Mouse (Mus musculus) Patski (cell line): ENCODE measurements around the gene Clic4. TPM values are rescaled to one million over a fixed set of nuclear protein-coding genes. Genes with fewer than 3 reads are reported as not detected.

Source experiments
- ATAC-seq: fragments of 100-300 bp; one replicate; pipeline ENCODE4 v1.8.0; 2021
- CTCF ChIA-PET: fragments of 350-600 bp; sonication (Branson Sonifier 250); formaldehyde crosslinking; loops from one replicate; lab custom pipeline; 2022; ENCODE audit warnings: inconsistent platforms; lab: Charles Lee
- POLR2A ChIA-PET: fragments of 350-600 bp; sonication (Branson Sonifier 250); formaldehyde crosslinking; loops from one replicate; lab custom pipeline; 2022; ENCODE audit warnings: antibody characterized with exemption, inconsistent platforms; lab: Charles Lee
- DNase-seq: peaks from one replicate; pipeline ENCODE4 v3.0.0-alpha.2; 2011; ENCODE audit warnings: low read depth, low spot score
- H3K27me3 ChIP-seq: fragments of 371-371 bp; one replicate; pipeline ENCODE4 v1.5.1; 2021
- CTCF ChIP-seq: fragments of 100-300 bp; IDR thresholded peaks from one replicate; pipeline ENCODE4 v1.5.1; 2021
- in situ Hi-C: fragments of 300-500 bp; cut with MboI; formaldehyde crosslinking; loops from 3 replicates; pipeline ENCODE4 v1.11.1; 2018; ENCODE audit warnings: low pct_unique_long_range_greater_than_20kb, mixed read lengths
- polyA plus RNA-seq: library from polyadenylated mRNA; unstranded; gene quantifications from one replicate; pipeline ENCODE4 v1.2.3, GENCODE M21; 2021

Clic4 gene
- polyA plus RNA-seq, 1 experiment from 2014 or later, result 196 TPM

GRCm38 (mm10) chr4:135229871-135230270 lies 42.7 kb downstream of the Clic4 start:
- POLR2A ChIA-PET, result no interaction called here
- no peak for TF ChIP-seq CTCF
- ATAC-seq (no peak), DNase-seq (no peak)
- CTCF ChIA-PET, result interaction anchor here (1.2 to 2.0 kb wide), 2 partner anchors 11 to 25 kb away, joined by 3 to 4 read pairs; no protein-coding TSS in a partner anchor
- in situ Hi-C loops, result no loop called here
- H3K27me3 ChIP-seq, result no peaks in the 10 kb centered on the region

DNA sequence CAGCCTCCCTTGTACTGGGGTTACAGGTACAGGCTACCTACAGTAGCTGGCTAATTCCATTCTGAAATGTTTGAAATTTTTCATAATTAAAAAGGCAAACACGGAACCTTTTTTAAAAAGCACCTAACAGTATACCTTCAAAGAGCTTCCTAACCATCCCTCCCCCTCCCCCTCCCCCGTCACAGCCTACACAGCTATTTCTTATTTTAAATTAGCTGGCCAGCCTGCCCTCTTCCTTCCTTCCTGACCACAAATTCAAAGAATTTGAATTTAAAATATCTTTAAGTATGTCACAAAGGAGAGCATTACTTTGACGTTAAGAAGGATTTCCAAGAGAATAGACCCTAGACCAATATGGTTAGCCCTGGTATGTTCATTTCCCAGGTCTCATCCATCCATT lies 44.5 kb downstream of the Clic4 start:
- in situ Hi-C loops, result no loop called here
- ATAC-seq (no peak), DNase-seq (no peak)
- TF ChIP-seq CTCF, result no peak
- ChIA-PET POLR2A (interaction anchor here (1.0 kb wide), 1 partner anchor 37 kb away, joined by 4 read pairs; no protein-coding TSS in a partner anchor), CTCF (interaction anchor here (1.2 to 1.5 kb wide), 2 partner anchors 19 to 36 kb away, joined by 4 read pairs; no protein-coding TSS in a partner anchor)
- no peaks in the 10 kb centered on the region for H3K27me3 ChIP-seq

DNA sequence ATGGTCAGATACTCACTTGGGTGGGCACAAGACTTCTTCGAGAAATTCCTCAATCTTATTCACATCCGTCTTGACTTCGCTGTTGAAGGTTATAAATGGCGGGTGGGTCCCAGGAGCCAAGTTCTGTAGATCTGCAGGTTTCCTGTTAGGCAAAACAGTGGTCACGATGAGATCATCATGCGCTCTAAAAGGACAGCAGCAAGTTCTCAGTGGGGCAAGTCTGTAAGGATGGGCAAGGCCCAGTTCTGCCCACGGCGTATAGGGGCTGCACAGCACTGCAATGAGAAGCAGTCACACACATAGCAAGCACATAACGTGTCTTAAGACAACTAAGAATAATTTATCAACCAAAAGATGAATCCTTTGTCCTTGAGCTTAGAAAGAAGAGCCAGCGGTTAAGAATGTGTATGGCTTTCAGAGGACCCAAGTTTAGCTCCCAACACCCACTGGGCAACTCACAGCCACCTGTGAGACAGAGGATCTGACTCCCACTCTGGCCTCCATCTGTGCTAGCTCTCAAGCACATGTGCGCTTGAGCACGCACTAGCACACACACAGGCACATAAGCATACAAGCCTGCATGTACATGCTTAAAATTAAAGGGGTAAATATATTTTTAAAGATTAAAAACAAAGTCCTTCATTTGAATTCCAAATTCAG lies 46.5 kb downstream of the Clic4 start:
- no peak for ATAC-seq
- DNase-seq, result no peak
- CTCF ChIA-PET, result interaction anchor here (0.8 to 1.2 kb wide), 2 partner anchors 10 to 83 kb away, joined by 3 read pairs; no protein-coding TSS in a partner anchor
- no peak for TF ChIP-seq CTCF
- POLR2A ChIA-PET, result no interaction called here
- in situ Hi-C loops, result no loop called here
- H3K27me3 ChIP-seq, result no peaks in the 10 kb centered on the region

DNA sequence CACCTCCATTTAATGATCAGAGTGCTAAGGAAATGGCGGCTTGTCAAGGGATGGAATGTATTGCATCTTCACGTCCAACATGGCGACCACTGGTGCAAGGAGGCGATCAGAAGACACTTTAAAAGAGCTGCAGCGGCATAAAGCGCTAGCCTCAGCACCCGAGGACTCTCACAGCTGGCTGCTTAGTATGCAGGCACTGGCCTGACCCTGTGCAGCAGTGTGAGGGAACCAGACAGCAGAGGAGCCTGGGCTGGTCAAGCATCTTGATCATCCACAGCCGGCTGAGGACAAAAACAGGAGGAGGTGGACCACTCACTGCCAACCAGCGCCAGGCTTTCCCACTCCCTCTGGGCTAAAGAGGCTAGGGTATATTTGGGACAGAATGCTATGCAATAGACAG lies 48.8 kb downstream of the Clic4 start:
- no peaks in the 10 kb centered on the region for H3K27me3 ChIP-seq
- in situ Hi-C loops, result loop anchor here (5.0 kb wide), 2 partner anchors 38 to 93 kb away; no protein-coding TSS in a partner anchor
- ChIA-PET CTCF (interaction anchor here (1.3 kb wide), 1 partner anchor 17 kb away, joined by 3 read pairs; no protein-coding TSS in a partner anchor), POLR2A (no interaction called here)
- ATAC-seq (no peak), DNase-seq (no peak)
- TF ChIP-seq CTCF, result no peak

GRCm38 (mm10) chr4:135221632-135222407 lies 50.8 kb downstream of the Clic4 start:
- in situ Hi-C loops, result loop anchor here (5.0 kb wide), 2 partner anchors 40 to 95 kb away; no protein-coding TSS in a partner anchor
- POLR2A ChIA-PET, result interaction anchor here (1.2 kb wide), 1 partner anchor 9 kb away, joined by 3 read pairs; no protein-coding TSS in a partner anchor

DNA sequence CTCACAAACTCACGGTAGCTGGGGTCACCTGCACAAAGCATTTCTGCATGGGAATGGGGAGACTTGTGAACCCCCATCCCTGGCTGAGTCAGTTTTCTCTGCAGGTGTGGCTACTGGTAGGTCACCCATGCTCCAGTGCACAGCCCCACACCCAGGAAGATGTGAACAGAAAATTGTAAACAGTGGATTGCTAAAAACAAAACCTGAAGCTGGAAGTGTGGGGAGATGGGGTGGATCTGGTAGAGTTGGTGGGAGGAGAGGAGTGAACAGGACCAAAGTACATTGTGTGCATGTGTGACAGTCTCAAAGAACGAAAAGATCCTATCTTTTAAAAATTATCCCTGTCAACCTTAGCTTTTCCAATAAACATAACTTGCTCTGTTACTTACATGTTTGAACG lies 52.0 kb downstream of the Clic4 start:
- ChIA-PET POLR2A (interaction anchor here (1.2 kb wide), 1 partner anchor 10 kb away, joined by 3 read pairs; no protein-coding TSS in a partner anchor), CTCF (interaction anchor here (0.6 to 4.0 kb wide), 7 partner anchors 10 to 100 kb away, joined by 3 to 23 read pairs (median 4); no protein-coding TSS in a partner anchor)
- no peaks in the 10 kb centered on the region for H3K27me3 ChIP-seq
- in situ Hi-C loops, result loop anchor here (5.0 kb wide), 2 partner anchors 42 to 97 kb away; no protein-coding TSS in a partner anchor
- no peak for DNase-seq
- no peak for TF ChIP-seq CTCF
- ATAC-seq, result no peak

More at GRCm38 (mm10) chr4:135221632-135222407, 50.8 kb downstream of the Clic4 start:
- CTCF ChIA-PET, result interaction anchor here (1.7 to 4.0 kb wide), 2 partner anchors 15 to 96 kb away, joined by 4 to 23 read pairs; no protein-coding TSS in a partner anchor
- H3K27me3 ChIP-seq, result no peaks in the 10 kb centered on the region
- DNase-seq (no peak), ATAC-seq (no peak)
- TF ChIP-seq CTCF, result no peak

- DNase-seq (no peak), ATAC-seq (no peak)
- H3K27me3 ChIP-seq, result no peaks in the 10 kb centered on the region
- POLR2A ChIA-PET, result no interaction called here
- CTCF ChIA-PET, result interaction anchor here (0.6 to 4.0 kb wide), 12 partner anchors 16 to 101 kb away, joined by 3 to 23 read pairs (median 3); partner anchors contain the start of gene Clic4
- peak; percentile 63 for TF ChIP-seq CTCF
- in situ Hi-C loops, result loop anchor here (5.0 kb wide), 2 partner anchors 43 to 98 kb away; no protein-coding TSS in a partner anchor
Observed at GRCm38 (mm10) chr4:135219652-135220051, 53.0 kb downstream of the Clic4 start.

- H3K27me3 ChIP-seq, result no peaks in the 10 kb centered on the region
- DNase-seq, result no peak
- CTCF ChIA-PET, result no interaction called here
- in situ Hi-C loops, result loop anchor here (5.0 kb wide), 2 partner anchors 193 to 263 kb away; no protein-coding TSS in a partner anchor
- TF ChIP-seq CTCF, result no peak
- no peak for ATAC-seq
- POLR2A ChIA-PET, result no interaction called here
Observed at GRCm38 (mm10) chr4:135209846-135210245, 62.8 kb downstream of the Clic4 start.

DNA sequence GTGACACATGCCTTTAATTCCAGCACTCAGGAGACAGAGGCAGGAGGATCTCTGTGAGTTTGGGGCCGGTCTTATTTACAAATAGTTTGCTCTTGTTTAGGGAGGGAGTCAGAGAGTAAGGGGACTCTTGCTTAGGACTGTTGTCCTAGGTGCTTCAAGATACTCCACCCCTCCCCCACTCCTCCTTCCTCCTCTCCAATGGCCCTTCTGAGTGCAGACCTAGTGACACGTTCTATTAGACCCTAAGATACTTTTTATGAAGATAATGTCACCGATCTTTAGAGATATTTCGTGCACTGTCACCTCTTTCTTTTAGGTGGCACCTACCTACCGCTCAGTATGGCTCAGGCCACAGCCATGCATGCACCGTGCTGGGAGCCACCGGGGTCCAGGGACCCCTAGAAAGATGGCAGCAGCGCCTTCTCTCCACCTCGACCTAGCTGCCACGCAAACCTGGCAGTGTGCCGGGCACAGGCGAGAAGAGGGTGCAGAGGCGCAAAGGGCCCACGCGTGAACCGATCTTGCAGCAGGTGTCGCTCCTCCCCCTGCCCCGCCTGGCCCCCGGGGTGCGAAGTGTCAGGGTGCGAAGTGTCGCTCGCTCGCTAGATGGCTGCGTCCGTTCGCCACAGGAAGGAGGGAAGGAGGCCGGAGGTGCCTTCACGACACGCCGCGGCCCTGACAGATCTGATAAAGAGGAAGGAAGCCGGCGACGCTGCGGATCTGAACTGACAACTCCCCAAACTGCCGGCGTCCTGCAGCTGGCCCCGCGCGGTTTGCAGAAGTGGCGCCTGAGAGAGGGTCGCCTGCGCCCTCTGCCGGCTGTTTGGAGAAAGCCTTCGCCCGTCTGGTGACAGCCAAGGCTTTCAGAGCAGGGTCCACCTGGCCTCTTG lies 66.7 kb downstream of the Clic4 start:
- ATAC-seq (no peak), DNase-seq (no peak)
- H3K27me3 ChIP-seq, result no peaks in the 10 kb centered on the region
- TF ChIP-seq CTCF, result peak; percentile 97
- ChIA-PET CTCF (interaction anchor here (1.5 to 1.7 kb wide), 2 partner anchors 16 to 243 kb away, joined by 3 to 4 read pairs; no protein-coding TSS in a partner anchor), POLR2A (interaction anchor here (1.0 kb wide), 1 partner anchor 108 kb away, joined by 3 read pairs; no protein-coding TSS in a partner anchor)
- in situ Hi-C loops, result loop anchor here (5.0 kb wide), 2 partner anchors 189 to 259 kb away; no protein-coding TSS in a partner anchor
